Mouse (Mus musculus): ENCODE measurements around the gene Aym1. TPM values are rescaled to one million over a fixed set of nuclear protein-coding genes. Genes with fewer than 3 reads are reported as not detected.
"Not testable (repeated sequence)": the region's sequence is repeated elsewhere in the genome, so short reads cannot be mapped to it uniquely, and the experiment has no call there.

Aym1 gene
- polyA plus RNA-seq, 1 experiment from 2014 or later, result not detected

GRCm38 (mm10) chr5:113362258-113362996 is 5.3 kb downstream of the Aym1 start:
- Histone ChIP-seq H3K27me3 (ENCODE audit: control insufficient read depth, insufficient read depth, low read length) (peaks cover 28% of the 10 kb centered on the region), H3K9ac (ENCODE audit: low read depth, low read length) (no peak overlapping the region), H3K36me3 (ENCODE audit: control insufficient read depth, insufficient read depth, low read length) (no peaks in the 10 kb centered on the region), H3K4me2 (no peak overlapping the region), H3K9me3 (replicated peaks; ENCODE audit: control insufficient read depth, low read length) (no peaks in the 10 kb centered on the region), H3K4me3 (ENCODE audit: low read depth, low read length) (no peak overlapping the region), H3K27ac (ENCODE audit: low read depth, low read length) (no peak overlapping the region), H3K4me1 (ENCODE audit: control insufficient read depth, insufficient read depth, low read length) (0 out of 2 replicates have a peak, but pooled peaks cover 2% of the 10 kb centered on the region)
- 71% methylated on average over 9 of the region's 9 CpGs for WGBS (ENCODE audit: insufficient replicate concordance)
- no peak for ATAC-seq (replicated peaks; ENCODE audit: insufficient number of reproducible peaks, low FRiP score, low TSS enrichment)

DNA sequence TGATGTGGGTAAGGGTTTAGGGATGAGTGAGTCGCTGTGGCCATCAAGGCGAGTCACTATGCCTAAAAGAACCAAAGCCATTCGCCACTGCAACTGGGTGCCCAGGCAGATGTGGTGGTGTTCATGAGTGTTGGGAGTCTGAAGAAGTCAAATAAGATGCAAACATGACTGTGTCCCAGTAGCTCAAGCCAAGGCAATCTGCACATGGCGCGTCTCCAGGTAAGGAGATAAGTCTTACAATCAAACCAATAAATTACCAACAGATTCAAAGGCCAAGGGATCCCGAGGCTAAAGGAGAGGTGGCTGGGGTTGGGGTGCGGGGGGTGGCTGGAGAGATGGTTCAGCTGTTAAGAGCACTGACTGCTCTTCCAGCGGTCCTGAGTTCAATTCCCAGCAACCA is 6.1 kb downstream of the Aym1 start:
- H3K4me2 ChIP-seq, result no peak overlapping the region
- WGBS (ENCODE audit: insufficient replicate concordance), result 87% methylated on average over 8 of the region's 8 CpGs
- H3K9me3 ChIP-seq (replicated peaks; ENCODE audit: control insufficient read depth, low read length), result no peaks in the 10 kb centered on the region
- H3K4me1 ChIP-seq (ENCODE audit: control insufficient read depth, insufficient read depth, low read length), result 0 out of 2 replicates have a peak, but pooled peaks cover 2% of the 10 kb centered on the region
- H3K27me3 ChIP-seq (ENCODE audit: control insufficient read depth, insufficient read depth, low read length), result peaks cover 26% of the 10 kb centered on the region
- no peaks in the 10 kb centered on the region for H3K36me3 ChIP-seq (ENCODE audit: control insufficient read depth, insufficient read depth, low read length)
- H3K4me3 ChIP-seq (ENCODE audit: low read depth, low read length), result no peak overlapping the region
- no peak for ATAC-seq (replicated peaks; ENCODE audit: insufficient number of reproducible peaks, low FRiP score, low TSS enrichment)
- no peak overlapping the region for H3K9ac ChIP-seq (ENCODE audit: low read depth, low read length)
- H3K27ac ChIP-seq (ENCODE audit: low read depth, low read length), result no peak overlapping the region

GRCm38 (mm10) chr5:113365921-113366320 is 8.8 kb downstream of the Aym1 start:
- 5% methylated on average over 20 of the region's 20 CpGs for WGBS (ENCODE audit: insufficient replicate concordance)
- H3K4me1 ChIP-seq (ENCODE audit: control insufficient read depth, insufficient read depth, low read length), result no peaks in the 10 kb centered on the region

DNA sequence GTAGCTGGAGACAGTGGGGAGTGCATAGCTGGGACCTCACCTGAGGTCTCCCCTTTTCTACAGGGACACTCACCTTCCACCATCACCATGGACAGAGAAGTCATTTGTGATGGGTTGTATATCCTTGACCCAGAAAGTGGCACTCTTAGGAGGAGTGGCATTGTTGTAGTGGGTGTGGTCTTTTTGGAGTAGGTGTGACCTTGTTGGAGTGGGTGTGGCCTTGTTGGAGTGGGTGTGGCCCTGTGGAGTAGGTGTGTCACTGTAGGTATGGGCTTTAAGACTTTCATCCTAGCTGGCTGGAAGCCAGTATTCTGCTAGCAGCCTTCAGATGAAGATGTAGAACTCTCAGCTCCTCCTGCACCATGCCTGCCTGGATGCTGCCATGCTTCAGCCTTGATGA is 10.6 kb downstream of the Aym1 start:
- H3K9ac ChIP-seq (ENCODE audit: low read depth, low read length); H3K9me3 ChIP-seq (replicated peaks; ENCODE audit: control insufficient read depth, low read length); H3K4me1 ChIP-seq (ENCODE audit: control insufficient read depth, insufficient read depth, low read length); ATAC-seq (replicated peaks; ENCODE audit: insufficient number of reproducible peaks, low FRiP score, low TSS enrichment); H3K36me3 ChIP-seq (ENCODE audit: control insufficient read depth, insufficient read depth, low read length); H3K4me3 ChIP-seq (ENCODE audit: low read depth, low read length); H3K4me2 ChIP-seq; H3K27ac ChIP-seq (ENCODE audit: low read depth, low read length): not testable (repeated sequence)
- H3K27me3 ChIP-seq (ENCODE audit: control insufficient read depth, insufficient read depth, low read length), result peaks cover 22% of the 10 kb centered on the region

More at GRCm38 (mm10) chr5:113365921-113366320, 8.8 kb downstream of the Aym1 start:
- Histone ChIP-seq H3K4me2 (no peak overlapping the region), H3K27me3 (ENCODE audit: control insufficient read depth, insufficient read depth, low read length) (peaks cover 14% of the 10 kb centered on the region), H3K36me3 (ENCODE audit: control insufficient read depth, insufficient read depth, low read length) (no peaks in the 10 kb centered on the region), H3K9me3 (replicated peaks; ENCODE audit: control insufficient read depth, low read length) (no peaks in the 10 kb centered on the region), H3K27ac (ENCODE audit: low read depth, low read length) (no peak overlapping the region), H3K9ac (ENCODE audit: low read depth, low read length) (no peak overlapping the region), H3K4me3 (ENCODE audit: low read depth, low read length) (no peak overlapping the region)
- ATAC-seq (replicated peaks; ENCODE audit: insufficient number of reproducible peaks, low FRiP score, low TSS enrichment), result no peak

- H3K27ac ChIP-seq (ENCODE audit: low read depth, low read length), result no peak overlapping the region
- H3K36me3 ChIP-seq (ENCODE audit: control insufficient read depth, insufficient read depth, low read length), result no peaks in the 10 kb centered on the region
- peaks cover 22% of the 10 kb centered on the region for H3K27me3 ChIP-seq (ENCODE audit: control insufficient read depth, insufficient read depth, low read length)
- no peak overlapping the region for H3K9ac ChIP-seq (ENCODE audit: low read depth, low read length)
- no peaks in the 10 kb centered on the region for H3K4me1 ChIP-seq (ENCODE audit: control insufficient read depth, insufficient read depth, low read length)
- WGBS (ENCODE audit: insufficient replicate concordance), result 78% methylated on average over 17 of the region's 17 CpGs
- no peak for ATAC-seq (replicated peaks; ENCODE audit: insufficient number of reproducible peaks, low FRiP score, low TSS enrichment)
- H3K4me2 ChIP-seq, result no peak overlapping the region
- no peaks in the 10 kb centered on the region for H3K9me3 ChIP-seq (replicated peaks; ENCODE audit: control insufficient read depth, low read length)
- H3K4me3 ChIP-seq (ENCODE audit: low read depth, low read length), result no peak overlapping the region
These were observed 12.3 kb downstream of the Aym1 start for GRCm38 (mm10) chr5:113369262-113369868.

DNA sequence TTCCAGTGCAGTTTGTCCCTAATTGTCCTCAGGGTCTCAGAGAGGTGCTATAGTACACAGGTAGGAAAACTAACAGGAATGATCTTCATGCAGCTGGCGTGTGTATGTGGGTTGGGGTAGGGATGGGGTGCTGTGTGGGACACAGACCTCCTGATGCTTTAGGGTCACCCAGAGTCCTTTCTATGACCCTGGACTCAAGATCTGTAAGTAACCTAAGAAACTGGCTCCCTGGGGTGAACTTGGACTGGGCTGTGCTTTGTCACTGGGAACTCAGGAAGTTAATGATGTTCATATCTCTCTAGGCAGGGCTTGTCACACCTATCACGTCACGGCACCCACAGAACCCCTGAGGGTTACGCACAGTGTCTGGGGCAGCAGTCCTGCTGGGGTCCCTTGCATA is 15.4 kb downstream of the Aym1 start:
- H3K4me2 ChIP-seq, result no peak overlapping the region
- 56% methylated on average over 4 of the region's 4 CpGs for WGBS (ENCODE audit: insufficient replicate concordance)
- H3K4me1 ChIP-seq (ENCODE audit: control insufficient read depth, insufficient read depth, low read length), result no peaks in the 10 kb centered on the region

DNA sequence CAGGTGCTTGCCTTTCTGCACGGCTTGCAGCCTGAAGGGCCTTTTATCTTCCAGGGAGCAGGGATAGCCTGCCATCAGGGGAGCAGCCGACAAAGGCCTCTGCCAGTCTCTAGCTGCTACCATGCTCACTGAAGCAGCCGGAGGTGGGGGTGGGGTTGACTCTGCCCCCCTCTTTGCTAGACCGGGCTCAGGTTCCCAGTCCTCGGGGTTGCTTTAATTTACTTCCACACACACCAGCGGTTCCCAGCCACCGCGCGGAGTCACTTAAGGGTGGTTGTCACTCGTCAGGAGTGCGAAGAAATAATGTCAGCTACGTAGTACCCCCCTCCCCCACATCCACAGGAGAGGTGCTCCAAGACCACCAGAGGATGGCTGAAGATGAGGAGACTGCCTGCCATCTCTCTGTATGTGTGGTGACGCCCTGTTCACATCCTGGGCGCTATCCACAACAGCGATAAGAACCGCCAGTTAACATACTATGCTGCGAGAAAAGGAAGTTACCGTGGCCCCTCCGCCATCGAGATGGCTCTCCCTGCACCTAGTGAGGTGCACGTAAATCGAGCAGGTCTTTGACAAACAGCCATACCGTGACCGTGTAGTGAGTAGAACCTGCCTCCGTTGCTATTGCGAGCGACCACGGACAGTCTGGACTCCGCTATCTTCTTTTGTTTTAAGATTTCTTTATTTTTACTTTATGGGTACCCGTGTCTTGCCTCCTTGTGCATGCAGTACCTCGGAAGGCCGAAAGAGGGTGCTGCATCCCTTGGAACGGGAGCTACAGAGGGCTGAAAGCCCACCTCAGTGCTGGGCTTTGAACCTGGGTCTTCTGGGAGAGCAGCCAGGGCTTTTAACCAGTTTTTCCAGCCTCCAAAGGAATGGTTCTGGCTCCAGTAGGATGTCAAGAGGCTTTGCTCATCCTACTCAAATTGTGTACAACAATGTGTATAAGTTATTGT is 16.2 kb downstream of the Aym1 start:
- ATAC-seq (replicated peaks; ENCODE audit: insufficient number of reproducible peaks, low FRiP score, low TSS enrichment), result no peak
- Histone ChIP-seq H3K4me3 (ENCODE audit: low read depth, low read length) (peak overlapping the region; percentile 0; the same call in 1 of the 2 replicates), H3K9ac (ENCODE audit: low read depth, low read length) (no peak overlapping the region)

More for the DNA sequence above, 15.4 kb downstream of the Aym1 start:
- no peak for ATAC-seq (replicated peaks; ENCODE audit: insufficient number of reproducible peaks, low FRiP score, low TSS enrichment)
- Histone ChIP-seq H3K27me3 (ENCODE audit: control insufficient read depth, insufficient read depth, low read length) (peaks cover 10% of the 10 kb centered on the region), H3K27ac (ENCODE audit: low read depth, low read length) (no peak overlapping the region), H3K36me3 (ENCODE audit: control insufficient read depth, insufficient read depth, low read length) (no peaks in the 10 kb centered on the region), H3K9ac (ENCODE audit: low read depth, low read length) (no peak overlapping the region), H3K4me3 (ENCODE audit: low read depth, low read length) (no peak overlapping the region), H3K9me3 (replicated peaks; ENCODE audit: control insufficient read depth, low read length) (no peaks in the 10 kb centered on the region)

GRCm38 (mm10) chr5:113374290-113374689 is 17.2 kb downstream of the Aym1 start:
- no peaks in the 10 kb centered on the region for H3K36me3 ChIP-seq (ENCODE audit: control insufficient read depth, insufficient read depth, low read length)
- H3K4me1 ChIP-seq (ENCODE audit: control insufficient read depth, insufficient read depth, low read length), result no peaks in the 10 kb centered on the region
- no peak overlapping the region for H3K27ac ChIP-seq (ENCODE audit: low read depth, low read length)
- H3K4me2 ChIP-seq, result no peak overlapping the region
- peaks cover 9% of the 10 kb centered on the region for H3K27me3 ChIP-seq (ENCODE audit: control insufficient read depth, insufficient read depth, low read length)
- no peak overlapping the region for H3K4me3 ChIP-seq (ENCODE audit: low read depth, low read length)
- ATAC-seq (replicated peaks; ENCODE audit: insufficient number of reproducible peaks, low FRiP score, low TSS enrichment), result no peak
- H3K9me3 ChIP-seq (replicated peaks; ENCODE audit: control insufficient read depth, low read length), result no peaks in the 10 kb centered on the region
- WGBS (ENCODE audit: insufficient replicate concordance), result 78% methylated on average over 10 of the region's 10 CpGs
- no peak overlapping the region for H3K9ac ChIP-seq (ENCODE audit: low read depth, low read length)

More for the DNA sequence above, 16.2 kb downstream of the Aym1 start:
- Histone ChIP-seq H3K4me2 (peak overlapping the region; percentile 41), H3K27me3 (ENCODE audit: control insufficient read depth, insufficient read depth, low read length) (peaks cover 9% of the 10 kb centered on the region), H3K27ac (ENCODE audit: low read depth, low read length) (no peak overlapping the region), H3K36me3 (ENCODE audit: control insufficient read depth, insufficient read depth, low read length) (no peaks in the 10 kb centered on the region), H3K4me1 (ENCODE audit: control insufficient read depth, insufficient read depth, low read length) (no peaks in the 10 kb centered on the region), H3K9me3 (replicated peaks; ENCODE audit: control insufficient read depth, low read length) (no peaks in the 10 kb centered on the region)
- WGBS (ENCODE audit: insufficient replicate concordance), result 4% methylated on average over 33 of the region's 33 CpGs
